Mouse (Mus musculus): ENCODE measurements around the gene Cavin3.

DNA sequence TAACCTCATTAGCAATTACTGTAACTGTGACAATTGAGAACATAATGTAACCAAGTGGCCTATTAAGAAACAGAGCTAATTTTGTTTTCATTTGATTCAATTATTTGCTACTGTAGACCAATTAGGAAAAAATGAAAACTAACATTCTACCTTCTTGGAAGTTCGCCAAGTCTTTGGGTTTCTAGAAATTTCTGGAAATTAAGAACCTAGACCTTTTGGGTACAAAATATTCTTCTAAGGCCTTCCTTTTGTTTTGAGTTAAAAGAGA is 4.7 kb downstream of the Cavin3 start:
- TF ChIP-seq CTCF (IDR thresholded peaks at IDR 0.05; ENCODE audit: low read depth, low read length) (no peak), TAL1 (conservative IDR thresholded peaks at IDR 0.05; ENCODE audit: low read depth, low read length) (no peak)

Measured in G1E (cell line).